Mouse (Mus musculus) liver, embryonic 14.5 days (tissue): Measurements from ENCODE around the gene Rin2.

Source experiments
- CTCF ChIP-seq: IDR thresholded peaks from 2 replicates; pipeline ENCODE4 v1.5.1; 2016; ENCODE audit warnings: antibody characterized with exemption, low read depth, control low read depth
- EP300 ChIP-seq: IDR thresholded peaks from 2 replicates; pipeline ENCODE4 v1.6.1; 2016; ENCODE audit warnings: antibody characterized with exemption, low read depth

GRCm38 (mm10) chr2:145817195-145817594 lies 142.2 kb downstream of the Rin2 start:
- TF ChIP-seq EP300: no peak
- TF ChIP-seq CTCF: no peak
